Mouse (Mus musculus) midbrain, embryonic 10.5 days (tissue): Measurements from ENCODE around the gene R3hdm2. TPM values are rescaled to one million over a fixed set of nuclear protein-coding genes. Genes with fewer than 3 reads are reported as not detected.

Experiments used
- DNase-seq: peaks from one replicate; pipeline ENCODE4 v3.0.0-alpha.2; 2017; ENCODE audit warnings: low spot score
- H3K27ac ChIP-seq: fragments of 300-500 bp; sonication (generic); replicated peaks from 2 replicates; pipeline ENCODE4 v1.5.1; 2016; ENCODE audit warnings: mild to moderate bottlenecking
- H3K27me3 ChIP-seq: fragments of 300-500 bp; sonication (generic); 2 replicates; pipeline ENCODE4 v1.6.1; 2016; ENCODE audit warnings: low read depth, mild to moderate bottlenecking; ENCODE audit not compliant: poor library complexity, severe bottlenecking
- H3K36me3 ChIP-seq: fragments of 300-500 bp; sonication (generic); 2 replicates; pipeline ENCODE4 v1.6.1; 2016; ENCODE audit warnings: mild to moderate bottlenecking, moderate library complexity
- H3K4me1 ChIP-seq: fragments of 300-500 bp; sonication (generic); 2 replicates; pipeline ENCODE4 v1.6.1; 2016
- H3K4me3 ChIP-seq: fragments of 300-500 bp; sonication (generic); 2 replicates; pipeline ENCODE4 v1.5.1; 2016; ENCODE audit warnings: mild to moderate bottlenecking, moderate library complexity
- H3K9me3 ChIP-seq: fragments of 300-500 bp; sonication (generic); replicated peaks from 2 replicates; pipeline ENCODE4 v1.6.1; 2016; ENCODE audit warnings: mild to moderate bottlenecking
- WGBS: fragments of 180-500 bp; shearing (Covaris S2); methylation state at CpG from one replicate; pipeline ENCODE4 v1.1.7; 2016; 5-methylcytosine and 5-hydroxymethylcytosine counted together
- polyA plus RNA-seq: library from polyadenylated mRNA; unstranded; fragments of >200 nt; fragmentation: Nextera tagmentation; extraction: Ambion mirVana; gene quantifications from 2 replicates; pipeline ENCODE4 v1.2.1, GENCODE M21; 2016

The R3hdm2 gene
- polyA plus RNA-seq, 1 experiment from 2014 or later = 29.6 TPM

DNA sequence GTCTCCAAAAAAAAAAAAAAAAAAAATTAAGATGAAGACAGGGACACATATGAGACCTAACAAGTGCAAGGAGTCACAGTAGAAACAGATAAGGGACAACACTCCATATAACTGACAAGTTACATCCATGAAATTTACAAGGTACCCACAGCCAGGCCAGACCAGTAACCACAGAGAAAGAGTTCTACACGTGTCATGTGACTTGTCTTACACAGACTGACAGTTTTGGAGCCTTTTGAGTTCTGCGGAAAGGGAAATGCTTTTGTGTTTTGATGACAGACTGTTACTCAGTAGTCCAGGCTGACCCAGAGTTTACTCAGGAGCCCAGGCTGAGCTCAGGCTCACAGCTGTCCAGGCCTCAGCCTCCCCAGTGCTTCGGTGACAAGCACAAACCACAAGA is 37.1 kb upstream of the R3hdm2 start:
- 77% methylated on average over 3 of the region's 3 CpGs for WGBS
- DNase-seq = no peak
- H3K4me1 ChIP-seq = peaks cover 45% of the 10 kb centered on the region
- no peak overlapping the region for H3K4me3 ChIP-seq
- H3K9me3 ChIP-seq = no peaks in the 10 kb centered on the region
- no peak overlapping the region for H3K27ac ChIP-seq
- peaks cover 36% of the 10 kb centered on the region for H3K27me3 ChIP-seq
- H3K36me3 ChIP-seq = no peaks in the 10 kb centered on the region

GRCm38 (mm10) chr10:127346173-127346572 is 34.0 kb upstream of the R3hdm2 start:
- H3K27ac ChIP-seq = no peak overlapping the region
- WGBS = 84% methylated on average over 3 of the region's 3 CpGs
- DNase-seq = no peak
- H3K36me3 ChIP-seq = no peaks in the 10 kb centered on the region
- H3K9me3 ChIP-seq = no peaks in the 10 kb centered on the region
- H3K27me3 ChIP-seq = peaks cover 29% of the 10 kb centered on the region
- H3K4me3 ChIP-seq = no peak overlapping the region
- peaks cover 27% of the 10 kb centered on the region for H3K4me1 ChIP-seq

DNA sequence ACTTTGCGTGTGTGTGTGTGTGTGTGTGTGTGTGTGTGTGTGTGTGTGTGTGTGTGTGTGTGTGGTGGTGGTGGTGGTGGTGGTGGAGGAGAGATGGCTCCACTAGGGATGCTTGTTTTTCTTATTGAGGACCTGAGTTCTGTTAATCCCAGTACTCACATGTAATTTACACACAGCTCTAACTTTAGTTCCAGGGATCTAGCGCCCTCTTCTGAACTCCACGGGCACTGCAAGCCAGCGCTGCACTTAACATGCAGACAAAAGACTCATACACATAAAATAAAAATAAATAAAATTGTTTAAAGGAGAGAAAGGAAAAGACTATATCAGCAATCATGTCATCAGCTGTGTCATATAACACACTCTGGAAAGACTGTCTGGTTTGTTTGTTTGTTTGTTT is 31.2 kb upstream of the R3hdm2 start:
- WGBS = 67% methylated on average over 4 of the region's 4 CpGs
- Histone ChIP-seq H3K27me3 (peaks cover 26% of the 10 kb centered on the region), H3K27ac (no peak overlapping the region), H3K4me1 (peaks cover 14% of the 10 kb centered on the region), H3K9me3 (no peaks in the 10 kb centered on the region), H3K36me3 (no peaks in the 10 kb centered on the region), H3K4me3 (no peak overlapping the region)
- no peak for DNase-seq

DNA sequence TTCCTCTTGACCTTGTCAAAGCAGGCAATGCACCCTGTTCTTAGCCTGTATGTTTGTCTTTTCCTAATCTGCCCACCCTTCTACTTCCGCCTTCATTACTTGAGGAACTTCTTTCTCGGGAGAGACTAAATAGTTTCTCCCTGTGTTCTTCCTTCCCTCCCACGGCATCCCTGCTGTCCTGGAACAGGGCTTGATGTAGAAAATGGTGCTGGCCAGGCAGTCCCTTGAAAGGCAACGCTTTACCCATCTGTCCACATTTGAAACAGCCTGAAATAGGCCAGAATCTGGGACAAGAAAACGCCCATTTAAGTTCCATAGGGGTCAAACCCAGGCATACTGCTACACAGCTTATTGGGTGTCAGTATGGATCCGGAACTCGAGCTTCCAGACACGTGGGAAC is 30.3 kb upstream of the R3hdm2 start:
- H3K4me1 ChIP-seq = peaks cover 14% of the 10 kb centered on the region
- no peak overlapping the region for H3K4me3 ChIP-seq
- 83% methylated on average over 8 of the region's 8 CpGs for WGBS
- H3K27ac ChIP-seq = no peak overlapping the region
- peaks cover 33% of the 10 kb centered on the region for H3K27me3 ChIP-seq
- no peak for DNase-seq
- H3K36me3 ChIP-seq = no peaks in the 10 kb centered on the region
- H3K9me3 ChIP-seq = no peaks in the 10 kb centered on the region

- Histone ChIP-seq H3K36me3 (no peaks in the 10 kb centered on the region), H3K4me1 (peaks cover 23% of the 10 kb centered on the region), H3K27ac (peak overlapping the region; percentile 43), H3K27me3 (peaks cover 33% of the 10 kb centered on the region), H3K4me3 (peak overlapping the region; percentile 43), H3K9me3 (no peaks in the 10 kb centered on the region)
- peak; percentile 79 for DNase-seq
- WGBS = 11% methylated on average over 24 of the region's 24 CpGs
Measured at GRCm38 (mm10) chr10:127350594-127351284, 29.4 kb upstream of the R3hdm2 start.

DNA sequence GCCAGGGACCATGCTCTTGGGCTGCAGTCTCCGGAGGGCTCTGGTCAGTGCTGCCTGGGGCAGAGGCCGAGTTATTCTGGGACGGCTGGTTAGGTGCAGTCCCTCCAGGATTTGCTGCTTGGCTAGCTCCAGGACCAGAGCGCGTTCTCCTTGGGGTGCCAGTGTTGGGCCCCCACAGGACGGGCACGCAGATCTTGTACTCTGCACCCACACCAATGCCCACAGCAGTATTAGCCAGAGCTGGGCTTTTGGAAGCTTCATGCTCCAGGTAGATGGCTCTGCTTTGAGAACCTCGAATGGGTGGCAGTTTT is 28.9 kb upstream of the R3hdm2 start:
- Histone ChIP-seq H3K4me1 (peaks cover 23% of the 10 kb centered on the region), H3K36me3 (no peaks in the 10 kb centered on the region), H3K4me3 (peak overlapping the region; percentile 43), H3K27ac (peak overlapping the region; percentile 43), H3K27me3 (peaks cover 33% of the 10 kb centered on the region), H3K9me3 (no peaks in the 10 kb centered on the region)
- DNase-seq = no peak
- 89% methylated on average over 8 of the region's 8 CpGs for WGBS

DNA sequence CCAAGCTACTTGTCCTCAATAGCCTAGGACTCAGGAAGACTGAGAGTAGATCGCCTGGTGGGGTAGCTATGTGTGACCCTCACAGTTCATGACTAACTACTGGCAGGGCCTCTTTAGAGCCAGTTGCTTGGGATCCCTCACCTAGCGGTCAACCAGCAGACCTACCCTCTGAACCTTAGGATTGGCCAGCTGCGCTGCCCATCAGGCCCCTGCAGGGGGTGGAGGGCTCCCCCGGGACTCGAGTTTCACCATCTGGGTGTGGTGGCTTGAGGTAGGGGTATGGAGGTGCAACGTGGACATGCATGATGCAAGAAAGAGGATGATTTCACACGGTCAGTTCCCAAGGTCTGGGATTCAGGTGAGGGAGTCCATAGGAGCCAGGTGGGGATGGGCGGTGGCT is 28.4 kb upstream of the R3hdm2 start:
- Histone ChIP-seq H3K9me3 (no peaks in the 10 kb centered on the region), H3K27me3 (peaks cover 33% of the 10 kb centered on the region), H3K36me3 (no peaks in the 10 kb centered on the region), H3K4me1 (peaks cover 23% of the 10 kb centered on the region), H3K27ac (no peak overlapping the region), H3K4me3 (no peak overlapping the region)
- 75% methylated on average over 8 of the region's 8 CpGs for WGBS
- DNase-seq = no peak

- Histone ChIP-seq H3K27me3 (peaks cover 36% of the 10 kb centered on the region), H3K27ac (no peak overlapping the region), H3K36me3 (no peaks in the 10 kb centered on the region), H3K9me3 (no peaks in the 10 kb centered on the region), H3K4me3 (no peak overlapping the region), H3K4me1 (peaks cover 23% of the 10 kb centered on the region)
- no peak for DNase-seq
- 90% methylated on average over 9 of the region's 9 CpGs for WGBS
Measured at GRCm38 (mm10) chr10:127352187-127352586, 27.9 kb upstream of the R3hdm2 start.

GRCm38 (mm10) chr10:127352766-127353165 is 27.4 kb upstream of the R3hdm2 start:
- H3K4me3 ChIP-seq = no peak overlapping the region
- DNase-seq = no peak
- 90% methylated on average over 11 of the region's 11 CpGs for WGBS

GRCm38 (mm10) chr10:127353909-127354895 is 25.9 kb upstream of the R3hdm2 start, which contains the start of gene Inhbe:
Inhbe (minus strand) TSS chr10:127354411.
- no peak within 1 kb of the TSS for H3K4me3 ChIP-seq
- DNase-seq = no peak
- H3K27ac ChIP-seq = no peak within 1 kb of the TSS
- H3K9me3 ChIP-seq = no peaks in the 10 kb centered on the region
- no peaks in the 10 kb centered on the region for H3K36me3 ChIP-seq
- H3K4me1 ChIP-seq = peaks cover 23% of the 10 kb centered on the region
- WGBS = 87% methylated on average over 18 of the region's 18 CpGs
- peaks cover 39% of the 10 kb centered on the region for H3K27me3 ChIP-seq

More at GRCm38 (mm10) chr10:127352766-127353165, 27.4 kb upstream of the R3hdm2 start:
- H3K27ac ChIP-seq = no peak overlapping the region
- no peaks in the 10 kb centered on the region for H3K9me3 ChIP-seq
- H3K4me1 ChIP-seq = peaks cover 23% of the 10 kb centered on the region
- H3K36me3 ChIP-seq = no peaks in the 10 kb centered on the region
- peaks cover 39% of the 10 kb centered on the region for H3K27me3 ChIP-seq

DNA sequence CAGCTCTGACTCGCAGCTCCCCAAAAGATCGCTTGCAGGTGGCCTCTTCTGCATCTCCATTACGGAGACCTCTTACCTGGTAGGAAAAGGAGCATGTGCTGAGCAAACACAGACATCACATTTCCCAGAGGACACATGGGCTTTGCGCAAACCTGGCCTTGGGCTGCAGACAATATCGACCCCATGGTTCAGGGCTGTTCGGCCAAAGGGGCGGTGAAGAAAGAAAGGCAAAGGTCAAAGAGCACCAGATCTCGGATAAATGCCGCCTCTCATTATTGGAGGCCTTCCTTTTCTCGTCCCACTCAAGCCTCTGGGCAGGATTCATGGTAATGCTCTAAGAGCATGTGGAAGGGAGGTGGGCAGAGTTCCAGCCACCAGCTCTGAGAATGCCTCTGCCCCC is 24.8 kb upstream of the R3hdm2 start:
- Histone ChIP-seq H3K4me1 (peaks cover 20% of the 10 kb centered on the region), H3K9me3 (no peaks in the 10 kb centered on the region), H3K36me3 (no peaks in the 10 kb centered on the region), H3K27ac (no peak overlapping the region), H3K27me3 (peaks cover 29% of the 10 kb centered on the region), H3K4me3 (no peak overlapping the region)
- WGBS = 54% methylated on average over 10 of the region's 10 CpGs
- DNase-seq = no peak

GRCm38 (mm10) chr10:127360714-127361113 is 19.4 kb upstream of the R3hdm2 start:
- H3K27me3 ChIP-seq = 0 out of 2 replicates have a peak, but pooled peaks cover 6% of the 10 kb centered on the region
- H3K27ac ChIP-seq = no peak overlapping the region
- no peak for DNase-seq
- WGBS = 89% methylated on average over 3 of the region's 3 CpGs
- H3K36me3 ChIP-seq = no peaks in the 10 kb centered on the region
- no peak overlapping the region for H3K4me3 ChIP-seq
- peaks cover 1% of the 10 kb centered on the region for H3K4me1 ChIP-seq
- H3K9me3 ChIP-seq = no peaks in the 10 kb centered on the region

GRCm38 (mm10) chr10:127367116-127367515 is 13.0 kb upstream of the R3hdm2 start:
- H3K9me3 ChIP-seq = no peaks in the 10 kb centered on the region
- 76% methylated on average over 5 of the region's 5 CpGs for WGBS
- DNase-seq = no peak

More at GRCm38 (mm10) chr10:127367116-127367515, 13.0 kb upstream of the R3hdm2 start:
- Histone ChIP-seq H3K36me3 (no peaks in the 10 kb centered on the region), H3K27me3 (no peaks in the 10 kb centered on the region), H3K4me1 (peaks cover 10% of the 10 kb centered on the region), H3K4me3 (no peak overlapping the region), H3K27ac (no peak overlapping the region)
